Mouse (Mus musculus) layer of hippocampus, adult 18-20 months (tissue): Measurements from ENCODE around the gene Atrip. TPM values are rescaled to one million over a fixed set of nuclear protein-coding genes. Genes with fewer than 3 reads are reported as not detected.

Experiments used
- DNase-seq, 2 experiments: peaks; one replicate each; pipeline ENCODE4 v3.0.0; 2022; ENCODE audit warnings: low spot score in 2 of 2
- long read RNA-seq: library from polyadenylated mRNA; stranded (forward); transcript quantifications from one replicate; pipeline ENCODE4 v2.0.0, GENCODE M21; 2021
- total RNA-seq, 2 experiments: library from RNA; stranded (reverse); gene quantifications; 2 replicates each; pipeline ENCODE4 v1.2.3; 2021

Gene Atrip
- total RNA-seq: 10 to 100 TPM; 23.7 to 28.0 TPM
- long read RNA-seq, transcript Atrip-201 (13 exons, 2,572 nt): major isoform, 26 of 42 reads
- long read RNA-seq, partial matches to known transcripts: 2 of 42 reads
- long read RNA-seq, other reads (novel, unspliced or antisense): 14 of 42 reads

DNA sequence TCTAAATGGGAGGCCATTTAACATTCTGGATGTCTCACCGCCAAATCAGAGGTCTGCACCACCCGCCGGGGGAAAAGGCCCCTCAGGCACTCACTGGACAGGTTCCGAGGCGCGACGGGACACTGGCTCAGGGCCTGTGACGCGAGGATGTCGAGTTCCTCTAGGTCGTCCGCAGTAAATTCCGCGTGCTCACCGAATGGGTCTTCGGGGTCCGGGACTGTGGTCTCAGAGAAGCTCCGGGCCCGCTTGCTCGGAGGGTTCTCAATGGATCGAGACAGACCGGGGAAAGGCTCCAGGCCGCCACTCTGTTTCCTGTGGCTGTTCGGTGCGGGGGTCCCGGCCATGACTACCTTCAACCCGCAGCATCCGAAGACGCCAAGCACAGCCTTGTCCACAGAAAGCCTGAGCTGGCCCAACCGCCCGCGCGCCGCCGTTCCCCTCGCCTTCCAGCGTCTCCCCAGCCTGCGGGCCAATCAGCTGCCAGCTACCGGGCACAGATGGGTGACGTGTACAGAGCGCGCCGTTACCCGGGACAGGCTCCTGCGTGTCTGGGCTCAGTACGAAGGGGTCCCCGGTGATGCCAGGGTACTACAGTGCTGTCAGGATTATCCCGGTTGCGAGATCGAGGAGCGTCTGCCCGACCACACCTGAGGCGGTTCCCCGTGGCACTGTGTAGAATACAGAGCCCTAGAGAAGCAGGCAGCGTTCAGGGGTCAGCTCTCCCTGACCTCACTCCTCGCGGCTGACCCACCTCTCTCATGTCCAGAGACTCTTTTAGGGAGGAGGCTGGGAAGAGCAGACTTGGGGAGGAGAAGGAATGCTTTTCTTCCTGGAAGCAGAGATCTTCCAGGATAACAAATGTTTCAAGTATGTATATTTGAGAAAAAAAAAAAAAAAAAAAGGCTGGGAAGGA lies at the start of gene Atrip:
Gene Atrip, minus strand, starts transcription at position 464 of the 913 bp plus-strand sequence.
- peak; percentile 93 to 96 for DNase-seq

DNA sequence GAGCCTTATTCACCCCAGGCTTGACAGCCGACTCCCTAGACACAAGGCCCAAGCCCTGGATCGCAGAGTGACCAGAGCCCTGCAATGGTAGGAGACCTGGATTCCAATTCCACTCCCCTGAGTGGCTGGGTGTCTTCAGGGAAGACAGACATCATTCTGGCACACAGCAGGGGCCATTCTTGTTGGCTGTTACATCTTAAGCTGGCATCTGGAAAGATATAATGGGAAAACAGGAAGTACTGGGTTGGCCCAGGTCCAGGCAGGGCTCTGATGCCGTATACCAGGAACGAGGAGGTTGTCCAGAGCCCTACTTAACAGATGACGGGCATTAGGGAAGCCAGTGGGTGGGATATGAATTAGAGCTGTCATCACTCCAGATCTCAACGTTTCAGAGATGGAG lies 49.3 kb upstream of the Atrip start:
- no peak for DNase-seq

DNA sequence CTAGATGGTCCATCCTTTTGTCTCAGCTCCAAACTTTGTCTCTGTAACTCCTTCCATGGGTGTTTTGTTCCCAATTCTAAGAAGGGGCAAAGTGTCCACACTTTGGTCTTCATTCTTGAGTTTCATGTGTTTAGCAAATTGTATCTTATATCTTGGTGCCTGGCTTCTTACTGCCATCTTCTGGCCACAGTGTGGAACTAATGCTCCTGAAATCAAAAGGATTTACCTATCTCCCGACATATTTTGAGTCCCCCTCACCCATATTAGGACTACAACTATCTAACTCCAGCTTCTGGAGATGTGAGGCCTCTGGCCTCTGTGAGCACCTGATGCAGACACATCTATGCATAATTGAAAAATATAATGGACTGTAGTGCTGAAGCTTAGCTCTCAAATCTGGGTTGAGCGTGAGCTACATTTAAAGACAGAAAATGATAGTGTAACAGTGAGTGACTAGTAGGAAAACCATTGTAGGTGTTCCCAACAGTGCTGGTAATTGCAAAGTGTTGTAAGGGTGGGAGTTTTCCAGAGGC lies 48.7 kb upstream of the Atrip start:
- peak in 1 of 2 experiments; percentile 65 for DNase-seq

DNA sequence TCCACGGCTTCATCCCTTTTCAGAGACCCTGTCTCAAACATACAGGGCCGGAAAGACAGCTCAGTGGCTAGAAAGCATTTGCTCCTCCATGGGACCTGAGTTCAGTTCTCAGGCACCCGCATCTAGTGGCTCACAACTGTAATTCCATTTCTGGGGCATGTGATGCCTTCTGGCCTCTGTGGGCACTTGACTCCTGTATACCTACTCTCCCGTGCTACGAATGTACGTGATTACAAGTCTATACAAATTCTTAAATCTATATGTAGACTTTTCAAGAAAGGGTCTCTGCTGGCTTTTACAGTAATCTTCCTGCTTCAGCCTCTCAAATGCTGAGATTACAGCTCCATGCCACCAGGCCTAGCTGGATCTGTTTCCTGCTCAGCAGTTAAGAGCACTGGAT lies 47.0 kb upstream of the Atrip start:
- DNase-seq: no peak

DNA sequence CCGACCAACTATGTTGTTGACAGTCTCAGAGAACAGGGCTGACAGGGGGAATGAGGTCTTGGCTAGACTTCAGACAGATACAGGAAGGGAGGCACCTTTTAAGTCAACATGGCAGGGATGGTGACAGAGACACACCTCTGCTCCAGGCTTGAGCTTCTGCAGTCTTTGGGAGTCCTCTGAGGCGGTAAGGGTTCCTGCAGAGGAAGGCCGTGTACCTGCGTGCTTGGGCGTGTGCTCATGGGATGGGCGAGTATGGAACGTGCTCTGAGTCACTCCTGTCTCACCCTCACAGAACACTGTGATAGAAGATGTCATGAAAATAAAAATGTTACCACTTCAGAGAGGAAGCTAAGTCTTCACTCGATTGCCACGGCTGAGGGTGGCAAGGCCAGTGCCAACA lies 45.6 kb upstream of the Atrip start:
- DNase-seq: no peak

DNA sequence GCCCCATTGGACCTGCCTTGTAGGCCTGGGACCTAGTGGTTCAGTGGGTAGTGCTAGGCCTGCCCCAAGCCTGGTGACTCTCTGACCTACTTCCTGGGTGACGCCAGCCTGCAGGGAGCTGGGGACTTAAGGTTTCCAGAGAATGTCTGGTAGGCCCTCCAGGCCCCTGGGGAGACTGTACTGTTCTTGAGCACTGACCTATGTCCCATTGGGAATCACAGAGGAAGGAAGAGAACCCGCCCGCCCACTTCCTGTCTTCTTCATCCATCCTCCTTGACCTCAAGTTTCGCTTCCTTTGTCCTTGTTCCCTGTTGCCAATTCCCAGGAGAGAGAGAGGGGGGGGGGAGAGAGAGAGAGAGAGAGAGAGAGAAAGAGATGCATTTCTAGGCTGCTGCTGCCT lies 44.2 kb upstream of the Atrip start:
- no peak for DNase-seq

DNA sequence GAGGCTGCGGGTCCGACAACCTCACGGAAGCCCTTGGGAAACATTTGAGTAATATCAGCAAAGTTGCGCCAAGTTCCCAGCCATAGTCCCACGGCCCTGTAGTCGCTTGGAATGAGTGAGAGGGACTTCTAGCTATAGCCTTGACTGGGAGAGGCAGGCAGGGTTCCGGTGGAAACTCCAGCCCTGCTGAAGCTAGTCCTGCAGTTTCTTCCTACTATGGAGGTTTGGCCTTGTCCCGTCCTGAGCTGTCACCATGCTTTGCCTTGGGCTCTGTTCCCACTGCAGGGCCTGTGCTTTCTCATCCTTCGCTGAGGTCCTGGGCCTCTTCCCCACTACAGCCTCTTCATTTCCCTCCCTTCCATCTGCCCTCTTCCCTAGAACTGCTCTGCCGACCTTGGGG lies 42.3 kb upstream of the Atrip start:
- DNase-seq: no peak

DNA sequence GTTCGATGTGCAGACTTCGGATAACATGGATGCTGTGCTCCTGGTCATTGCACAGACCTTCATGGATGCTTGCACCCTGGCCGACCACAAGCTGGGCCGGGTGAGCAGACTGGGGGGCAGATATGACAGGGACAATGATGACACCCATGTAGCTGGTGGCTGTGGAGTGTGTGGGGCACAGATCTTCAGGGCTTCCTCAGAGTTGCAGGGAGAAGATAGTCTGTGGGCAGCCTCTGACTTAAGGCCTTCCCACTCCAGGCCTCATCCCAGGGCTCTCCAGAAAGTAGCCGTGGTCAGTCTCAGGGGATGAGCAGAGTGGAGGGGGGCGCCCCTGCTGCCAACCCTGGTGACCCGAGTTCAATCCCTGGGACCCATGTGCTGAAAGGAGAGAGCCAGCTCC lies 40.9 kb upstream of the Atrip start:
- no peak for DNase-seq

DNA sequence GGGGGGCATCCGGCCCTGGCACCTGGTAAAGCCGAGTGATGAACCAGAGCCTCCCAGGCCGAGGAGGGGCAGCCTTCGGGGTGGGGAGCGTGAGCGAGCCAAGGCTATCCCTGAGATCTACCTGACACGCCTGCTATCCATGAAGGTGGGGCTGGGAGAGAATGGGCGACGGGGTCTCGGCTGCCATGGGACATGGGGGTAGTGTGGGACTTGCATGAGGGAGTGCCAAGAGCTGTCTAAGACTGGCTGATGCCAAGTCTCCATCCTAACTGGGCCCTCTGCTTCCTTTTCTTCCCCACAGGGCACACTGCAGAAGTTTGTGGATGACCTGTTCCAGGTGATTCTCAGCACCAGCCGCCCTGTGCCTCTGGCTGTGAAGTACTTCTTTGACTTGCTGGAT lies 40.4 kb upstream of the Atrip start:
- no peak for DNase-seq

DNA sequence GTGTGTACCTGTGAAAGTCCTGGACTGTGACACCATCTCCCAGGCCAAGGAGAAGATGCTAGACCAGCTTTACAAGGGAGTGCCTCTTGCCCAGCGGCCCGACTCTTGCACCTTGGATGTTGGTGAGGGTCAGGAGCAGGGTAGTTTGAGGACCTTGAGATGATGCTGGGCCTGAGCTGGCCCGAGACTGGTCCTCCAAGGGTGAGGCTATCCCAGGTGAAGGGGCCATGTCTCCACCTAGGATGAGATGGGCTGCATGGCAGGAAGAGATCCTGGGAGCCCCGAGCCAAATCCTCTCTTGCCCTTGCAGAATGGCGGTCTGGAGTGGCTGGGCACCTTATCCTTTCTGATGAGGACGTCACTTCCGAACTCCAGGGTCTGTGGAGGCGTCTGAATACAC lies 39.4 kb upstream of the Atrip start:
- no peak for DNase-seq

DNA sequence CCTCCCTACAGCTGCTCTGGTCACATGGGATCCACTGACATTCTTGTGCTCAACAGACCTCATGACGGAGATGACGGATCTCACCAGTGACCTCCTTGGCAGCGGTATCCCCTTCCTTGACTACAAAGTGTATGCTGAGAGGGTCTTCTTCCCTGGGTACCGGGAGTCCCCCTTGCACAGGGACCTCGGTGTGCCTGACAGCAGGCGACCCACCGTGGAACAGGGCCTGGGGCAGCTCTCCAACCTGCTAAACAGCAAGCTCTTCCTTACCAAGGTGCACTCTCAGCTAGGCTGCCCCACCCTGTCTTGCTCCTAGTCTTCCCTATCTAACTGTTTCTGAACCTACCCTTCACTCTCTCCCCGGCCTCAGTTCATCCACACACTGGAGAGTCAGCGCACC lies 37.7 kb upstream of the Atrip start:
- DNase-seq: no peak

DNA sequence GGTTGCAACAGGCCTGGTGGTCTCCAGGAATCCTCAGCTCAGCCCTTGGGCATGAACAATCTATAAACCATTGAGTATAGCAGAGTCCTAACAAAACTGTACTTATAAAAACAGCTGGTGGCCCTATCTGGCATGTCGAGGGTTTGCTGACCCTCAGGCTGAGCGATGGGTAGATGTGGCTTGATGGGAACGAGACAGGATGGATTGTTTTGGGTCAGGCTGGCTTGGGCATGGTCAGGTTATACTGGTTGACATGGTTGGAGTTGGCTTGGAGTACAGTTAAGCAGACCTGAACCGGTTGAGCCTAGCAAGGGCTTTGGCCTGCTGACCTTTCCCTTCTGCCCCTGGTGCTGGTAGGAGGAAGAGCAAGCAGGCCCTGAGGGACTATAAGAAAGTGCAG lies 37.2 kb upstream of the Atrip start:
- DNase-seq: no peak

DNA sequence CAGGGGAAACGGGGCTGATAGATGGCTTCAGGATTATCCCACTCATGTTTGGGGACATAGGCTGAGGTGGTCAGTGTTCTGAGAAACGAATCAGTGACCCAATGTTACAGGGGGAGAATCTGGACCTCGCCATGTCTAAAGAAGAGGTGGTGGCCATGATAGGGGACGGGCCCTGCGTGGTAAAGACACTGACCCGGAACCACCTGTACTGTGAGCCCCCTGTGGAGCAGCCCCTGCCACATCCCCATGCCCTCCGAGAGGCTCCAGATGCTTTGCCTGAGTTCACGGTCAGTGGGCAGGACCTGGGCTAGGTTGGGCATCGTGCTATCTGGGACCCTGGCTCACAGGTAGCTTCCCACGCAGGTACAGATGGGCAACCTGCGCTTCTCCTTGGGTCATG lies 36.3 kb upstream of the Atrip start:
- no peak for DNase-seq

DNA sequence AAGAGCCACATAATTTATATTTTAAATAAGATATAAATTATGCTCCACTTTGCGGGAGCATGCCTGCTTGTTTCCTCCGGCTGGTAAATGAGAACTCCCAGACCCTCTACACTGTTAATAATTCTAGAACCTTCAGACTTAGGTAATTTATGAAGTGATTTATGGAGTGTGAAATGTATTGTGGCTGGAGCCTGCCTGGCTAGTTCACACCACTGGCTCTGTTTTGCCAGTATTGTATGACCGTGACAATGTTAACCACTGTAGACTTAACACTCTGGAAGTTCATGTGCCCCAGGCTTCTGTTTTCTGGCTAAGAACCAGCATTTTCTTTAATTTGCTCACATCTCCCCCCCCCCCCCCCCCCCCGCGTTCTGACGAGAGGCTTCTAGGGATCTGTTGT lies 33.4 kb upstream of the Atrip start:
- DNase-seq: no peak

DNA sequence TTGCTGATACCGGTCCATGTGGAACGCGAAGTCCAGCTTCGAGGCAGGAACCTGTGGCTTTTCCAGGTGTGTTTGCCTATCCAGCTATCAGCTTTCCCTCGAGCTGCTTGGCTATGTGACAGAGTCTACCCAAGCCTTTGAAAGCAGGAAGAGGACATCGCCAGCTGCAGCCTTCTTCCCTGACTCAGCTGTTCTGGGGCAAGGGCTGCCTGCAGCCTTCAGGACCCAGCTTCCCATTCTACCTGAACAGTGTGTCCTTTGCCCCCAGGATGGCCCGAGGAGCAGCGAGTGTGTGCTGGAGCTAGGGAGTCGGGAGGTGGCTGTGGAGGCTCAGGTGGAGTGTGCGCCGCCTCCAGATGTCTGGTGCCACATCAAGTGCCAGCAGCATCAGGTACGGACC lies 31.7 kb upstream of the Atrip start:
- no peak for DNase-seq

DNA sequence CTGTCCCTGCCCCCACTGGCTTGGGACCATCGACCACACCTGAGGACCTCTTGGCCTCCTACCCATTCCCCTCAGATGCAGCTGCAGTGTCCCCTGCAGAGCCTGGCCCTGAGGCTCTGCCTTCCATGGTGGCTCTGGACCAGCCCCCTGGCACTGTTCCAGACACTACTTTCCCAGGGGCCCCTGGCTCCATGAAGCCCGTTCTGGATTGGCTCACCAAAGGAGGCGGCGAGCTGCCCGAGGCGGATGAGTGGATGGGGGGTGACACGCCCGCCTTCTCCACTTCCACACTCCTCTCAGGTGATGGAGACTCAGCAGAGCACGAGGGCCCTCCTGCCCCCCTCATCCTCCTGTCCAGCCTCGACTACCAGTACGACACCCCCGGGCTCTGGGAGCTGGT lies 31.1 kb upstream of the Atrip start:
- DNase-seq: peak in 1 of 2 experiments; percentile 49

DNA sequence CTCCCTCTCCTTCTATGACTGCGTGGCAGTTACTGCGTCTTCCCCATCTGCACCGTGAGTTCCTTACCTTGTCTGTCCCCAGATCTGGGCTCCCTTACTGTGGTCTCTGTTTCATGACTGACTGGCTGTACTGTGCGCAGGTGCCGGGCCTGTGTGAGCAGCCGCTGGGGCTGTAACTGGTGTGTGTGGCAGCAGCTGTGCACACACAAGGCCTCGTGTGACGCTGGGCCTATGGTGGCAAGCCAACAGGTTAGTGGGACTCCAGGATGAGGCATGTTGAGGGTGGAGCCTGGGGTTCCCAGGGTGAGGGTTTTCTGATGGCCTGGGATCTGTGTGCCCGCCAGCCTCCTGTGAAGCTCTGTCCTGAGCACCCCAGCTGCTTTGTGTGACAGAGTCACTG lies 30.2 kb upstream of the Atrip start:
- DNase-seq: no peak

DNA sequence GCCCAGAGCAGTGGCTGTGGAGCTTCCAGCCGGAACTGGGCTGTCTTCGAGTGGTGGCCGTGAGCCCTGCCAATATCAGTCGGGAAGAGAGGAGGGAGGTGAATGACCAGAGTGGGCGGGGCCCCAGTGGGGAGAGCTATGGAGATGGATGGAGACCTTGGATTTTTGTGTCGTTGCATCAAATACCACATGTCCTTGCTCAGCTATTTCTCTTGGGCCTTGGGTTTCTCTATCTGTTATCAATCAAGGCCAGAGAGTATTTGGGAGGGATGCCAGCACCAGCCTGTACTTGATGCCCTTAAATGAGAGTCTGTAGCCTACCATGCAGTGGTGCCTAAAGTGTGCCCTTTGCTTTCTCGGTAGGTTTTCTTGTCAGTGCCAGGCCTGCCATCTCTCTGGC lies 29.3 kb upstream of the Atrip start:
- DNase-seq: no peak

DNA sequence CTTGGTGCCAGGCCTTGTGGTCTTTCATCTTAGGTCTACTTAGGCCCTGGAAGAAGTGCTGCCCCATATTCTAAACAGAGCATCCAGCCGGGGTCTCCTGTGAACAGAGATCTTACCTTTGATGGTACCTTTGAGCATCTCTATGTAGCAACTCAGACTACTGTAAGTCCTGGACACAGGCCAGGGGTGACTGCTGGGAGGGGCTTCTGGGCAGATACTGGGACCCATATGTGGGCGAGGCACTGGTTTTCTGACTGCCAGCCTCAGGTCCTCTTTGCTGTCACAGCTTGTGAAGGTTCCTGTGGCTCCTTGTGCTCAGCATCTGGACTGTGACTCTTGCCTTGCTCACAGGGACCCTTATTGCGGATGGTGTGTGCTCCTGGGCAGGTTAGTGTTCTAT lies 28.6 kb upstream of the Atrip start:
- DNase-seq: no peak

DNA sequence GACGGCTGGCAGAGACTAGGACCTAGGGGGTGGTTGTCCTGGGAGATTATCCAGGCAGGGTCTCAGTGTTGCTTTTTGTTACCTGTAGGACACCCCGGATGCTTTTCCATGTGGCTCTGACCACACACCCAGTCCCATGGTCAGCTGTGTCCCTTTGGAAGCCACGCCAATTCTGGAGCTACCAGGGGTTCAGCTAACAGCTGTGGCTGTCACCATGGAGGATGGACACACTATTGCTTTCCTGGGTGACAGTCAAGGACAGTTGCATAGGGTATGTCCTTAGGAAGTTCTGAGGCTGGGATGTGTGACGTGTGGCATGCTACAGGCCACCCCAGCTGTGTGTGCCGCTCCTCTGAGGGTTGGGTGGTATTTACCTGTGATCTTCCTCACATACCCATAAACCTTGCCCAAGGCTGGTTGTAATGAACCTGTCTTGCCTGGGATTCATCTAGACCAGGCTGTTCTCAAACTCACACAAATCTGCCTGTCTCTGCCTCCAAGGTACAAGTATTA lies 28.1 kb upstream of the Atrip start:
- no peak for DNase-seq

DNA sequence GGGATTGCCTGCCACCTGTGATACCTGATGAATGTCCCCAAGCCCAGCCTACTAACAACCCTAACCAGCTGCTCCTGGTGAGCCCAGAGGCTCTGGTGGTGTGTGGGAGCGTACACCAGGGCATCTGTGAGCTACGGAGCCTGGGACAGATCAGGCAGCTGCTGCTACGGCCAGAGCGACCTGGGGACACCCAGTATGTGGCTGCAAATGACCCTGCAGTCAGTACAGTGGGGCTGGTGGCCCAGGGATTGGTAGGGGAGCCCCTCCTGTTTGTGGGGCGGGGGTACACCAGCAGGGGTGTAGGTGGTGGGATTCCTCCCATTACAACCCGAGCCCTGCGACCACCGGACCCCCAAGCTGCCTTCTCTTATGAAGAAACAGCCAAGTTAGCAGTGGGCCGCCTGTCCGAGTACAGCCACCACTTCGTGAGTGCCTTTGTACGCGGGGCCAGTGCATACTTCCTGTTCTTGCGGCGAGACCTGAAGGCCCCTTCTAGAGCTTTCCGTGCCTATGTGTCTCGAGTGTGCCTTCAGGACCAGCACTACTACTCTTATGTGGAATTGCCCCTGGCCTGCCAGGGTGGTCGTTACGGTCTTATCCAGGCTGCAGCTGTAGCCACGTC lies 26.5 kb upstream of the Atrip start:
- DNase-seq: no peak

DNA sequence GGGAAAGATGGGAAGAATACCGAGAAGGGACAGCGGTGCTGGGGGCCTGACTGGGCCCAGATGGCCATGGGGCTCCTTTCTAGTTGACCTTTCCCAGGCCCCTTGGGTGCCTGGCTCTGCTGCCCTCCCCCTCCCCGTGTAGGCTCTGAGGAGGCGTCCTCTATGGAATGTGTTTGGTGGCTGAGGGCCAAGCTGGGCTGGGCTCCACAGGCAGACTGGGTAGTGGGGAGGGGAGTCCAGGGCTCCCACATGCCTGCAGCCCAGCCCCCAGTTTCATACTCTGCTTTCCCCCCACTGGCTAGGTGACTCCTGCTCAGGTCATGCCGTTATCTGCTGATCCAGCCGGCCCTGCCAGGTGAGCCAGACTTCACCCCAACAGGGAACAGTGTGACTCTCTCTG lies 25.0 kb upstream of the Atrip start:
- DNase-seq: peak; percentile 36 to 54
